Mouse (Mus musculus) hindbrain, embryonic 13.5 days (tissue): ENCODE data around the gene Hbb-bs. TPM values are rescaled to one million over a fixed set of nuclear protein-coding genes. Genes with fewer than 3 reads are reported as not detected.
"Not testable (repeated sequence)": the region's sequence is repeated elsewhere in the genome, so short reads cannot be mapped to it uniquely, and the experiment has no call there.

Experiments
- ATAC-seq: fragments of 200-750 bp; cut with Nextera tagmentation; 2 replicates; pipeline ENCODE4 v1.8.0; 2017; ENCODE audit warnings: moderate TSS enrichment; ENCODE audit not compliant: low FRiP score
- H3K27ac ChIP-seq: fragments of 300-500 bp; sonication (generic); 2 replicates; pipeline ENCODE4 v1.5.1; 2015; ENCODE audit warnings: inconsistent platforms, mild to moderate bottlenecking, moderate library complexity
- H3K27me3 ChIP-seq: fragments of 300-500 bp; sonication (generic); 2 replicates; pipeline ENCODE4 v1.6.1; 2015; ENCODE audit warnings: mild to moderate bottlenecking, inconsistent platforms
- H3K36me3 ChIP-seq: fragments of 300-500 bp; sonication (generic); 2 replicates; pipeline ENCODE4 v1.6.1; 2015; ENCODE audit warnings: mild to moderate bottlenecking, inconsistent platforms
- H3K4me1 ChIP-seq: fragments of 300-500 bp; sonication (generic); replicated peaks from 2 replicates; pipeline ENCODE4 v1.6.1; 2015; ENCODE audit warnings: inconsistent platforms
- H3K4me2 ChIP-seq: fragments of 300-500 bp; sonication (generic); 2 replicates; pipeline ENCODE4 v1.6.1; 2015; ENCODE audit warnings: inconsistent platforms, mild to moderate bottlenecking, moderate library complexity
- H3K4me3 ChIP-seq: fragments of 300-500 bp; sonication (generic); 2 replicates; pipeline ENCODE4 v1.5.1; 2015; ENCODE audit warnings: mild to moderate bottlenecking, inconsistent platforms
- H3K9ac ChIP-seq: fragments of 300-500 bp; sonication (generic); 2 replicates; pipeline ENCODE4 v1.6.1; 2015; ENCODE audit warnings: mild to moderate bottlenecking, inconsistent platforms
- H3K9me3 ChIP-seq: fragments of 300-500 bp; sonication (generic); 2 replicates; pipeline ENCODE4 v1.6.1; 2016; ENCODE audit warnings: inconsistent platforms
- WGBS: fragments of 180-500 bp; shearing (Covaris S2); methylation state at CpG from one replicate; pipeline ENCODE4 v1.1.7; 2015; 5-methylcytosine and 5-hydroxymethylcytosine counted together
- polyA plus RNA-seq: library from polyadenylated mRNA; unstranded; fragments of >200 nt; fragmentation: Nextera tagmentation; extraction: Ambion mirVana; gene quantifications from 2 replicates; pipeline ENCODE4 v1.2.1, GENCODE M21; 2015

The Hbb-bs gene
- polyA plus RNA-seq, 1 experiment from 2014 or later = 2,305 TPM

DNA sequence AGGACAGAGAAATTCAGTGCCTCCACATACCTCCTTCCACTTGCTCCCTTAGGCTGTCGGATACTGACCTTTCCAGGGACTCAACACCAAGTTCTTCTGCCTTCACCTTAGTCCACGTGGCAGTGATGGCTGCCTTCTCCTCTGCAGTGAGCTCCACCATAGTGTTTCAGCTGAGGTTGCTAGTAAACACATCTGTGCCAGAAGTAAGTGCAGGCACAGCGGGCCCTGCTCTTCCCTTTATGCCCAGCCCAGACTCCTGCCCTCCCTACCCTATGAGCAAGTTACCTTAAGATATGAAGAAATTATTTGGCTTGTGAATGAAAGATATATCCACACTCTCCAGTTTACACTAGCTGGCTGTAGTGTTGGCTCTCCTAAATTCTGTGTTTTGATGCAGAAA is 12.4 kb upstream of the Hbb-bs start, which contains the start of gene Hbb-bh2:
Gene Hbb-bh2, minus strand, starts transcription at position 253 of the 400 bp plus-strand sequence.
- 79% methylated on average over 3 of the region's 3 CpGs for WGBS
- Histone ChIP-seq H3K9ac (no peak within 1 kb of the TSS), H3K4me2 (no peak within 1 kb of the TSS), H3K27ac (no peak within 1 kb of the TSS), H3K9me3 (no peaks in the 10 kb centered on the region), H3K36me3 (no peaks in the 10 kb centered on the region), H3K4me1 (no peaks in the 10 kb centered on the region), H3K27me3 (no peaks in the 10 kb centered on the region), H3K4me3 (no peak within 1 kb of the TSS)
- no peak for ATAC-seq

DNA sequence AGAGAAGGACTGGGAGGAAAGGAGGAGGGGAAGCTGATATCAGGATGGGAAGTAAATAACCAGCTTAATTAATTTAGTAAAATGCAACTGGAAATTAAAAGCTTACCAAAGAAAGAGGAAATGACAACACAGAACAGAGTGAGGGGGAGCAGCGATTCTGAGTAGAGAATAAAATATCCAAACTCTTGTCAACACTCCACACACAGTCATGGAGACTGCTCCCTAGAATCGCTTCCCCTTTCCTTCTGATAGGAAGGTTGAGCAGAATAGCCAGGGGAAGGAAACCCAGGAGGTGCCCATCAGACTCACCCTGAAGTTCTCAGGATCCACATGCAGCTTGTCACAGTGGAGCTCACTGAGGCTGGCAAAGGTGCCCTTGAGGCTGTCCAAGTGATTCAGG is 757 bp downstream of the Hbb-bs start:
- H3K4me3 ChIP-seq, H3K27me3 ChIP-seq, ATAC-seq, H3K9me3 ChIP-seq, H3K4me2 ChIP-seq, H3K27ac ChIP-seq, H3K9ac ChIP-seq, H3K4me1 ChIP-seq, H3K36me3 ChIP-seq: not testable (repeated sequence)
- no CpG with 5 or more reads among the region's 2 CpGs for WGBS

GRCm38 (mm10) chr7:103826255-103826887 is 1.5 kb downstream of the Hbb-bs start:
- no peak for ATAC-seq
- no peaks in the 10 kb centered on the region for H3K36me3 ChIP-seq
- H3K4me1 ChIP-seq = no peaks in the 10 kb centered on the region
- H3K4me2 ChIP-seq = no peak overlapping the region
- H3K9me3 ChIP-seq = no peaks in the 10 kb centered on the region
- no peak overlapping the region for H3K4me3 ChIP-seq
- H3K27me3 ChIP-seq = no peaks in the 10 kb centered on the region
- H3K9ac ChIP-seq = no peak overlapping the region
- WGBS = 65% methylated on average over 3 of the region's 3 CpGs
- no peak overlapping the region for H3K27ac ChIP-seq

DNA sequence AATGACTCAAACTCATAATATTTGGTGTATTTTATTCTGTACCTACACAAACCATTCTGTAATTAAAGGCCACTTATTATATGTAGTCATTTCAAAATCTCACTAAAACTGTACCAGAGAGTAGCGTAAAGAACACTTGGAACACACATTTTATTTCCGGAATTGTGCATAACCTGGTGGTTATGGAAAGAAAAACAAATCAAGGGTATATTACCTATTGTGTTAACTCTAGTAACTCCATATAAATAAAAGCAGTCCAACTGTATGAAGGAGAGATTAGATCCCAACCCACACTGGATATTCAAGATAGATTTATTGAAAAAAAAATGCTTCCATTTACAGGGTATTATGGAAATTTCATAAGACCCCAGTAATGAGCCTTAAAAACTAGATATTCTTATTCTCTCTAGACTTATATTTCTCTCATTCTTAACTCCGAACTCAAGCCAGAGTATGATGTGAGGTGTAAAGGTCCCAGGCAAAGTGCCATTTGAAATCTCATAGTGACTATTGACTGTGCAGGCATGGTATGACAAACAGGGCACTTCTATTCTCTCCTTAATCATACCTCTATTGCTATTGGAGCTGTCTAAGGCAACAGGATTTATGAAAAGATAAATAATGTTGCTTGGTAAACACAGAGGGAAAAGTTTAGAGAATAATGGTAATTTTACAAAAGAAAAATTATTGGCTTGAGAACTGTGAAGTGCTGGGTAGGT is 2.2 kb downstream of the Hbb-bs start:
- Histone ChIP-seq H3K4me3 (no peak overlapping the region), H3K27me3 (no peaks in the 10 kb centered on the region), H3K4me2 (no peak overlapping the region), H3K36me3 (no peaks in the 10 kb centered on the region), H3K27ac (no peak overlapping the region), H3K9ac (no peak overlapping the region), H3K4me1 (no peaks in the 10 kb centered on the region), H3K9me3 (no peaks in the 10 kb centered on the region)
- no peak for ATAC-seq
- WGBS = 95% methylated on average over 3 of the region's 3 CpGs

- Histone ChIP-seq H3K27me3 (no peaks in the 10 kb centered on the region), H3K27ac (no peak overlapping the region), H3K9ac (no peak overlapping the region), H3K9me3 (no peaks in the 10 kb centered on the region), H3K4me3 (no peak overlapping the region), H3K36me3 (no peaks in the 10 kb centered on the region), H3K4me1 (no peaks in the 10 kb centered on the region), H3K4me2 (no peak overlapping the region)
- no peak for ATAC-seq
- 91% methylated on average over 2 of the region's 2 CpGs for WGBS
Observed at GRCm38 (mm10) chr7:103824597-103824996, 3.3 kb downstream of the Hbb-bs start.

- WGBS = no CpG with 5 or more reads among the region's 2 CpGs
- not testable (repeated sequence) for H3K9ac ChIP-seq, H3K27ac ChIP-seq, ATAC-seq, H3K4me2 ChIP-seq, H3K27me3 ChIP-seq, H3K9me3 ChIP-seq, H3K36me3 ChIP-seq, H3K4me3 ChIP-seq, H3K4me1 ChIP-seq
Observed at GRCm38 (mm10) chr7:103815085-103815484, 12.8 kb downstream of the Hbb-bs start.

DNA sequence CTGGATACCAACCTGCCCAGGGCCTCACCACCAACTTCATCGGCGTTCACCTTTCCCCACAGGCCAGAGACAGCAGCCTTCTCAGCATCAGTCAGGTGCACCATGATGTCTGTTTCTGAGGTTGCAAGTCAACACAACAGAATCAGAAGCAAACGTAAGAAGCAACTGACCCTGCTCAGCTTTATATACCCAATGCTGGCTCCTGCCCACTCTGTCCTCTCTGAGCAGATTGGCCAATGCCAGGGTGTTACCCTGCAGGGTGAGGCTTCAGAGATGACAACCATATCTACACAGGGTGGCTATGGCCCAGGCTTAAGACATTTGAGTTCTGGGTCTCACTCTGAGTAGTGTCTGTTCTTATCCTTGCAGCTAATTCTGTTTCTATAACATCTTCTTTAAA is 14.1 kb downstream of the Hbb-bs start, which contains the start of gene Hbb-bt:
Gene Hbb-bt, minus strand, starts transcription at position 231 of the 400 bp plus-strand sequence.
- no peak within 1 kb of the TSS for H3K9ac ChIP-seq
- H3K4me1 ChIP-seq = no peaks in the 10 kb centered on the region
- no peak for ATAC-seq
- no peak within 1 kb of the TSS for H3K4me3 ChIP-seq
- H3K9me3 ChIP-seq = no peaks in the 10 kb centered on the region
- H3K27ac ChIP-seq = no peak within 1 kb of the TSS
- no peak within 1 kb of the TSS for H3K4me2 ChIP-seq
- no peaks in the 10 kb centered on the region for H3K36me3 ChIP-seq
- H3K27me3 ChIP-seq = no peaks in the 10 kb centered on the region
- 90% methylated on average over 3 of the region's 3 CpGs for WGBS

GRCm38 (mm10) chr7:103813152-103813551 is 14.7 kb downstream of the Hbb-bs start:
- not testable (repeated sequence) for H3K9me3 ChIP-seq
- no CpG with 5 or more reads among the region's 3 CpGs for WGBS

GRCm38 (mm10) chr7:103812174-103812573 is 15.7 kb downstream of the Hbb-bs start:
- Histone ChIP-seq H3K36me3 (no peaks in the 10 kb centered on the region), H3K4me3 (no peak overlapping the region), H3K27me3 (no peaks in the 10 kb centered on the region), H3K9me3 (no peaks in the 10 kb centered on the region), H3K4me2 (no peak overlapping the region), H3K9ac (no peak overlapping the region), H3K27ac (no peak overlapping the region), H3K4me1 (no peaks in the 10 kb centered on the region)
- ATAC-seq = no peak
- 68% methylated on average over 1 of the region's 1 CpGs for WGBS

More at GRCm38 (mm10) chr7:103813152-103813551, 14.7 kb downstream of the Hbb-bs start:
- H3K27ac ChIP-seq, H3K4me1 ChIP-seq, H3K36me3 ChIP-seq, H3K4me3 ChIP-seq, H3K27me3 ChIP-seq, ATAC-seq, H3K4me2 ChIP-seq, H3K9ac ChIP-seq: not testable (repeated sequence)

DNA sequence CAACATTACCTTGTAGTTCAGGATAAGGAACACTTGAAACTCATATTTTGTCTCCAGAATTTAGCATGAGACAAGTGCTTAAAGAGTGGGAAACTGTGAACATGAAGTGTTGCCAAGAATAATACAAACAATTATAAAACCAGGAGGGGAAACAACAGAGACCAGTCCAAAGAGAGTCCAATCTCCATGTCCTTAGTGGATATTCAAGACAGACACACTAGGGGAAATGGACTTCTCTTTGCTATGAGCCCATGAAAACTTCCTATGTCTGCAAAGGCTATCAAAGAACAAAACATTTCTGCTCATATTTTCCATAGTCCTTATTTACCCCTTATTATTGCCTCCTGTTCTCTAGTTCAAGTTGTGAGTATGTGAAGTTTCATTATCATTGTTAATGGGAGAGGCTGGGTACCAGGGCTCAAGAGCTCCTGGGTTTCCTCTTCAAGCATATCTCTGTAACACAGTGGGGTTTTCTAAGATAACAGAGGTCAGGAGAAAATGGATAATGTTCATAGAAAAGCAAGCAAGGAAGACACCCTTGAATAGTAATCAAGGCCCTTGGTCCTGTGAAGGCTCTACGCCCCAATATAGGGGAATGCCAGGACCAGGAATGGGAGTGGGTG is 16.6 kb downstream of the Hbb-bs start:
- Histone ChIP-seq H3K4me1 (no peaks in the 10 kb centered on the region), H3K9ac (no peak overlapping the region), H3K4me3 (no peak overlapping the region), H3K36me3 (no peaks in the 10 kb centered on the region), H3K9me3 (no peaks in the 10 kb centered on the region), H3K27ac (no peak overlapping the region), H3K4me2 (no peak overlapping the region), H3K27me3 (no peaks in the 10 kb centered on the region)
- ATAC-seq = no peak
- 92% methylated on average over 1 of the region's 1 CpGs for WGBS

DNA sequence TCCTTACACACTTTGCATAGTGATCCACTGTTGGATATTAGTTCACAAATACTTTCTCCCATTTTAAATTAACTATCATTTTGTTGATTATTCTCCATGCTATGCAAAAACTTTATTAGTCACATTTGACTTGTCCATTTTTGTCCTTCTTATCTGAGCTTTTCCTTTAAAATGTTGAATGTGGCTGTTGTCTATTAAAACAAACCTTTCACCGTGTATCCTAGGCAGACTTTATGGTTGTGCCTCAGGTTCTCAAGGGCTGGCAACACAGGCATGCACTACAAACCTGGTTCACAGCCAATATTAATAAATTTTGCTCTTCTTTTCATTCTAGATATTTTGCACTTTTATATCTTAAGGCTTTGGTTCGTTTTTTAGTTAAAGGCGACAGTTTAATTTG is 17.1 kb downstream of the Hbb-bs start:
- 78% methylated on average over 3 of the region's 3 CpGs for WGBS
- ATAC-seq = no peak
- H3K27ac ChIP-seq = no peak overlapping the region
- no peak overlapping the region for H3K9ac ChIP-seq
- H3K4me3 ChIP-seq = no peak overlapping the region
- H3K27me3 ChIP-seq = no peaks in the 10 kb centered on the region
- no peaks in the 10 kb centered on the region for H3K4me1 ChIP-seq
- no peak overlapping the region for H3K4me2 ChIP-seq
- H3K9me3 ChIP-seq = no peaks in the 10 kb centered on the region
- H3K36me3 ChIP-seq = no peaks in the 10 kb centered on the region

DNA sequence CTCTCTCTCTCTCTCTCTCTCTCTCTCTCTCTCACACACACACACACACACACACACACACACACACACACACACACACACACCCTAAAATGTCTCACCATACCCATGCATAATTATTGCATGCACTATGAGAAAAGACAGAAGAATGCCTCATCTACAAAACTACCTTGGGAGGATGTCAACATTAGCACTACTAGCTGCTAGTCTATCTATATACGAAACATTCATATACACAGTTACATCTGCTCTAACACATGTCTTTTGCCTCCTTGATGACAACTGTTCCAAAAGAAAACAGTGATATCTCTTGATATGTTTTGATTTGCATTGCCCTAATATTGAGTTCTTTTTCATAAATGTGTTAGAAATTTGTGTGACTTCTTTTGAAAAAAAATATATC is 17.6 kb downstream of the Hbb-bs start:
- H3K27ac ChIP-seq = no peak overlapping the region
- ATAC-seq = no peak
- H3K27me3 ChIP-seq = no peaks in the 10 kb centered on the region
- H3K9me3 ChIP-seq = no peaks in the 10 kb centered on the region
- WGBS = 90% methylated on average over 1 of the region's 1 CpGs
- H3K4me3 ChIP-seq = no peak overlapping the region
- no peaks in the 10 kb centered on the region for H3K4me1 ChIP-seq
- no peak overlapping the region for H3K9ac ChIP-seq
- H3K36me3 ChIP-seq = no peaks in the 10 kb centered on the region
- no peak overlapping the region for H3K4me2 ChIP-seq

DNA sequence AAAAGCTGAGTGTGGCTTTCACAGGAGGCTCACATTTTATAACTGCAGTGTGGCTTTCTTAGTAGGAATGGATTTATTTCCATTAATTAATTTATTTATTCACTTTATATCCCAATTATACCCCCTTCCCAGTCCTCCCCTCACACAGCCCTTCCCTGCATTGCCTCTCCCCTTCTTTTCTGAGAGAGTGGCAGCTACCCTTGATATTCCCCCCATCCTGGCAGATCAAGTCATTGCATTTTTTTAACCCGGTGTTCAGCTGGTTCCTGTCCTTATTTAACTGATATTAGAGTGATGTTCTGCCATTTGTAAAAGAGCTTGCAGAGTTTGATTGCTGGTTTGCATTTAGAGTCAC is 18.1 kb downstream of the Hbb-bs start:
- ATAC-seq = no peak
- Histone ChIP-seq H3K36me3 (no peaks in the 10 kb centered on the region), H3K9ac (no peak overlapping the region), H3K4me3 (no peak overlapping the region), H3K9me3 (no peaks in the 10 kb centered on the region), H3K27me3 (no peaks in the 10 kb centered on the region), H3K27ac (no peak overlapping the region), H3K4me1 (no peaks in the 10 kb centered on the region), H3K4me2 (no peak overlapping the region)
- WGBS = 71% methylated on average over 1 of the region's 1 CpGs
